Mouse (Mus musculus): ENCODE results near the gene Taar5.

GRCm38 (mm10) chr10:23978901-23979705 is 8.6 kb downstream of the Taar5 start:
- no peak for TF ChIP-seq POLR2A (IDR thresholded peaks at IDR 0.05; ENCODE audit: borderline replicate concordance, insufficient read depth, low read length)
- peak; percentile 64 for TF ChIP-seq CTCF (IDR thresholded peaks at IDR 0.05; ENCODE audit: borderline replicate concordance, insufficient read depth, low read depth, low read length)

Measured in cerebellum, adult 2 months (tissue).